8 mouse cellular contexts compared by ENCODE assay signal in genomic region chr1:64956479-64956961, GRCm38 (mm10). TPM values are rescaled to one million over a fixed set of nuclear protein-coding genes. Genes with fewer than 3 reads are reported as not detected.
DNase-seq lines count a peak whose midpoint lies in the region; ATAC-seq and TF ChIP-seq lines count a peak whose summit lies in the region.

TSS of gene Plekhm3 (minus strand) at chr1:64956824.

- intact Hi-C loops in gastrocnemius, adult 2 months (cut with DNase I): loop anchor here (10.0 kb wide), 1 partner anchor 228 kb away; the partner anchor contains the start of genes Idh1 and Pikfyve

- H3K27ac ChIP-seq in gastrocnemius, adult 2 months: peak within 1 kb of the TSS; percentile 94
- peak within 1 kb of the TSS; percentile 91 for H3K27ac ChIP-seq in hindbrain, postnatal 0 days

- H3K4me2 ChIP-seq in hindbrain, postnatal 0 days (ENCODE audit: low read depth, low read length): peak within 1 kb of the TSS; percentile 66

- H3K9me3 ChIP-seq in hindbrain, postnatal 0 days (ENCODE audit: low read length): no peaks in the 10 kb centered on the region; the same call in 1 of the 2 replicates

- no peaks in the 10 kb centered on the region for H3K27me3 ChIP-seq in hindbrain, postnatal 0 days (ENCODE audit: insufficient read depth, low read length)

- TF ChIP-seq CTCF in gastrocnemius, adult 2 months (IDR thresholded peaks at IDR 0.05): no peak
- TF ChIP-seq CTCF in hindbrain, postnatal 0 days (IDR thresholded peaks at IDR 0.05; ENCODE audit: low read depth): no peak

- ATAC-seq in common myeloid progenitor, adult 5-6 weeks (replicated peaks; ENCODE audit: low read depth, poor library complexity, severe bottlenecking): peak; percentile 96
- peak; percentile 97 for ATAC-seq in hindbrain, postnatal 0 days

- no peaks in the 10 kb centered on the region for H3K36me3 ChIP-seq in hindbrain, postnatal 0 days (ENCODE audit: insufficient read depth, low read length)

- H3K4me1 ChIP-seq in hindbrain, postnatal 0 days (ENCODE audit: insufficient read depth, low read length): no peaks in the 10 kb centered on the region

- peak within 1 kb of the TSS; percentile 91 for H3K4me3 ChIP-seq in gastrocnemius, adult 2 months
- peak within 1 kb of the TSS; percentile 91 for H3K4me3 ChIP-seq in hindbrain, postnatal 0 days (ENCODE audit: low read length)

- H3K9ac ChIP-seq in hindbrain, postnatal 0 days (replicated peaks; ENCODE audit: low read length): peak within 1 kb of the TSS; percentile 93

- under 1% methylated on average over 43 of the region's 43 CpGs for WGBS in hindbrain, postnatal 0 days

- peak; percentile 95 for DNase-seq in ZHBTc4 (ENCODE audit: low read depth, low spot score)
- peak; percentile 90 for DNase-seq in gastrocnemius, adult 2 months
- peak; percentile 92 for DNase-seq in hindbrain, postnatal 0 days (ENCODE audit: low spot score)
- DNase-seq in left cerebral cortex, adult 18-20 months (ENCODE audit: low spot score in 2 of 2): peak; percentile 82 to 88
- peak; percentile 89 to 90 for DNase-seq in lung, postnatal 4 days
- DNase-seq in retina, postnatal 1 day: peak; percentile 93
- peak; percentile 83 for DNase-seq in thymus, postnatal 4 days

RNA-seq across cellular contexts. Expression of gene Plekhm3, which starts in this region (rescaled TPM):
- 6.2 and 8.7 TPM in 2 replicates for total RNA-seq in common myeloid progenitor, adult 5-6 weeks (2017)
- 1 to 10 TPM; 6.6 to 7.9 TPM for total RNA-seq in gastrocnemius, adult 2 months (2021)
- 12.4 and 22.4 TPM in 2 replicates for total RNA-seq in hindbrain, postnatal 0 days (2014; rRNA removed)
- polyA plus RNA-seq in hindbrain, postnatal 0 days (2015; fragmentation: Nextera tagmentation; extraction: Ambion mirVana): 4.7 and 6.1 TPM in 2 replicates
- 10 to 100 TPM; 40.0 to 40.9 TPM for total RNA-seq in left cerebral cortex, adult 18-20 months (2021)

Comparison
In these comparisons a context has a peak if more than half of its experiments do, and no peak if none do; other contexts are left out.
1. Peak in every context shown above with its lines: DNase-seq, ATAC-seq, H3K4me3 ChIP-seq and H3K27ac ChIP-seq.